Mouse (Mus musculus): ENCODE measurements around the gene Zan.

- no peak for TF ChIP-seq GATA1 (IDR thresholded peaks at IDR 0.05; ENCODE audit: borderline replicate concordance, low read length)
- no peak for TF ChIP-seq FLI1 (IDR thresholded peaks at IDR 0.05; ENCODE audit: low read length)
Measured at GRCm38 (mm10) chr5:137335066-137335465, 141.8 kb downstream of the Zan start.

Data from megakaryocyte, embryonic 14.5 days (primary cell).